Mouse (Mus musculus) CD4-positive, CD25-positive, alpha-beta regulatory T cell, adult 4 months (primary cell): ENCODE data around the gene Lonrf3. TPM values are rescaled to one million over a fixed set of nuclear protein-coding genes. Genes with fewer than 3 reads are reported as not detected.

Experiments
- ATAC-seq: one replicate; pipeline ENCODE4 v1.8.0; 2017
- polyA plus RNA-seq, 2 experiments: library from polyadenylated mRNA; unstranded; fragments of 100-300 nt; shearing (Covaris generic); gene quantifications; one replicate each; pipeline ENCODE4 v1.2.1; 2017

The Lonrf3 gene
- polyA plus RNA-seq, result not detected

GRCm38 (mm10) chrX:36328271-36329039, at the start of gene Lonrf3:
TSS of gene Lonrf3 (plus strand) at chrX:36328353.
- ATAC-seq, result peak; percentile 88

GRCm38 (mm10) chrX:36278750-36279149, 49.4 kb upstream of the Lonrf3 start:
- ATAC-seq, result peak; percentile 74

GRCm38 (mm10) chrX:36311420-36311819, 16.7 kb upstream of the Lonrf3 start:
- no peak for ATAC-seq

GRCm38 (mm10) chrX:36327491-36328255, 480 bp upstream of the Lonrf3 start:
- peak; percentile 11 for ATAC-seq

GRCm38 (mm10) chrX:36329040-36329649, 992 bp downstream of the Lonrf3 start:
- ATAC-seq, result no peak

- peak; percentile 26 for ATAC-seq
Measured at GRCm38 (mm10) chrX:36329849-36330411, 1.8 kb downstream of the Lonrf3 start.

GRCm38 (mm10) chrX:36352446-36352845, 24.3 kb downstream of the Lonrf3 start:
- no peak for ATAC-seq

GRCm38 (mm10) chrX:36385340-36385739, 57.2 kb downstream of the Lonrf3 start:
- no peak for ATAC-seq

- no peak for ATAC-seq
Measured at GRCm38 (mm10) chrX:36389971-36390370, 61.8 kb downstream of the Lonrf3 start.

- ATAC-seq, result no peak
Measured at GRCm38 (mm10) chrX:36390503-36390902, 62.4 kb downstream of the Lonrf3 start.

GRCm38 (mm10) chrX:36392672-36393071, 64.5 kb downstream of the Lonrf3 start:
- ATAC-seq, result no peak

- ATAC-seq, result peak; percentile 49
Measured at GRCm38 (mm10) chrX:36393279-36393678, 65.1 kb downstream of the Lonrf3 start.

GRCm38 (mm10) chrX:36400980-36401379, 72.8 kb downstream of the Lonrf3 start, which contains the start of gene Gm6268:
TSS of gene Gm6268 (plus strand) at chrX:36401280.
- no peak for ATAC-seq

- peak; percentile 47 for ATAC-seq
Measured at GRCm38 (mm10) chrX:36402316-36402715, 74.2 kb downstream of the Lonrf3 start.

Other genes starting within 250 kb of the Lonrf3 start
- gene Il13ra1, start 216.2 kb upstream of the Lonrf3 start, polyA plus RNA-seq, result 1 to 10 TPM in 1 of 2 experiments, under 1 TPM in 1; 0.85 to 1.3 TPM
- gene Zcchc12, start 132.4 kb upstream of the Lonrf3 start, polyA plus RNA-seq, result 1 to 10 TPM; 1.1 to 3.9 TPM
- not detected for gene Gm6268, start 72.9 kb downstream of the Lonrf3 start, polyA plus RNA-seq
- gene Gm14569, start 163.5 kb downstream of the Lonrf3 start, polyA plus RNA-seq, result not detected